Mouse (Mus musculus) NIH3T3 (cell line): ENCODE measurements around the gene Erc2.
A peak's percentile ranks its signal among the peaks of the same experiment; 100 is the strongest.

Experiments used
- DNase-seq: peaks from one replicate; pipeline ENCODE4 v3.0.0-alpha.2; 2012; ENCODE audit warnings: low read depth

Erc2 gene

GRCm38 (mm10) chr14:28300095-28300494, 677.9 kb downstream of the Erc2 start:
- DNase-seq: no peak

- DNase-seq: no peak
Measured at GRCm38 (mm10) chr14:28301251-28301650, 679.0 kb downstream of the Erc2 start.

- DNase-seq: no peak
Measured at GRCm38 (mm10) chr14:28304131-28304530, 681.9 kb downstream of the Erc2 start.

GRCm38 (mm10) chr14:28308661-28309060, 686.4 kb downstream of the Erc2 start:
- peak; percentile 15 for DNase-seq

GRCm38 (mm10) chr14:28316851-28317250, 694.6 kb downstream of the Erc2 start:
- DNase-seq: no peak

GRCm38 (mm10) chr14:28321916-28322534, 699.8 kb downstream of the Erc2 start:
- peak; percentile 3 for DNase-seq

- no peak for DNase-seq
Measured at GRCm38 (mm10) chr14:28323243-28323642, 701.0 kb downstream of the Erc2 start.

GRCm38 (mm10) chr14:28323727-28324126, 701.5 kb downstream of the Erc2 start:
- DNase-seq: no peak

- DNase-seq: no peak
Measured at GRCm38 (mm10) chr14:28326456-28326855, 704.2 kb downstream of the Erc2 start.

- no peak for DNase-seq
Measured at GRCm38 (mm10) chr14:28328512-28328911, 706.3 kb downstream of the Erc2 start.

- no peak for DNase-seq
Measured at GRCm38 (mm10) chr14:28331108-28331507, 708.9 kb downstream of the Erc2 start.

GRCm38 (mm10) chr14:28332351-28332953, 710.2 kb downstream of the Erc2 start:
- DNase-seq: no peak

GRCm38 (mm10) chr14:28339146-28339545, 716.9 kb downstream of the Erc2 start:
- DNase-seq: no peak

GRCm38 (mm10) chr14:28349129-28349528, 726.9 kb downstream of the Erc2 start:
- DNase-seq: no peak

- DNase-seq: peak; percentile 35
Measured at GRCm38 (mm10) chr14:28356031-28356430, 733.8 kb downstream of the Erc2 start.

GRCm38 (mm10) chr14:28359502-28359901, 737.3 kb downstream of the Erc2 start:
- no peak for DNase-seq

GRCm38 (mm10) chr14:28359983-28360382, 737.8 kb downstream of the Erc2 start:
- DNase-seq: no peak

GRCm38 (mm10) chr14:28362336-28362735, 740.1 kb downstream of the Erc2 start:
- no peak for DNase-seq

GRCm38 (mm10) chr14:28370713-28371112, 748.5 kb downstream of the Erc2 start:
- DNase-seq: no peak

GRCm38 (mm10) chr14:28371651-28372050, 749.4 kb downstream of the Erc2 start:
- DNase-seq: no peak

- DNase-seq: no peak
Measured at GRCm38 (mm10) chr14:28375642-28376091, 753.4 kb downstream of the Erc2 start.

GRCm38 (mm10) chr14:28376208-28376805, 754.1 kb downstream of the Erc2 start:
- peak; percentile 41 for DNase-seq

- peak; percentile 37 for DNase-seq
Measured at GRCm38 (mm10) chr14:28377519-28377918, 755.3 kb downstream of the Erc2 start.
